Mouse (Mus musculus) lung, postnatal 25 days (tissue): ENCODE data around the gene Pcsk4.

Experiments
- DNase-seq: peaks from one replicate; pipeline ENCODE4 v3.0.0; 2022; ENCODE audit warnings: low spot score

The Pcsk4 gene

DNA sequence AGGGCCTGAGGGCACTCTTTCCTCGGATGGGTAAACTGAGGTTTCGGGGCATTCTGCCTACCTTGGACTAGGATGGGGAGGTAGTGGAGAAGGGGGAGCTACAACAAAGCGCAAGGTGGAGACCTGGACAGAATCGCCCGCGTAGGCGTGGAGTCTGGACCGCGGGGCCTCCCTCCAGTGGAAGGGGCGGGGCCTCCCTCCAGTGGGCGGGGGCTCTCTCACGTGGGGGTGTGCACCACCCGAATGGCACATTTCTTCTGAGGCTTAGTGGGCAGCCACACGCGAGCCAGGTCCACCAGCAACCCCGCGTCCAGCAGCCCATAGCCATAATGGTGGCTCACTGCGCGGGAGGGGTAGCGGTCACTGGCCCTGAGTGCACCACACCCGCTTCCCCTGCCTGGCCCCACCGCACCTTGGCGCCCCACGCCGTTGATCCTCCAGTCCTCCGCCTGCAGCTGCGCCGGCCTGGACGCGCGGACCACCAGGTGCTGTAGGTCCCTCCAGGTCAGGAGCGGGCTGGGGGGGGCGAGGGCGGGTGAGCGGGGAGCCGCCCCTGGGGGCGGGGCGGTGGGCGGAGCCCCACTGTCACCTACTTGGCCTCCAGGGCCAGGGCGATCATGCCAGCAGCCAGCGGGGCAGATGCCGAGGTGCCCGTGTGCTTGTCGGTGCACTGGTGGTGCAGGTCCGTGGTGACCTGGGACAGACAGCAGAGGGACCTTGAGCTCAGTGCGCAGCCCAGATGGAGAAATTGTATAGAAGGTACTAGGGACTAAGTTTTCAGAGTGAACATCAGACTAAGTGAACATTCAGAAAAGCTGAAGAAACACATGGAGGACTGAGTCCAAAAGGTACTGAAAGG is 5.8 kb downstream of the Pcsk4 start:
- peak; percentile 73 for DNase-seq

DNA sequence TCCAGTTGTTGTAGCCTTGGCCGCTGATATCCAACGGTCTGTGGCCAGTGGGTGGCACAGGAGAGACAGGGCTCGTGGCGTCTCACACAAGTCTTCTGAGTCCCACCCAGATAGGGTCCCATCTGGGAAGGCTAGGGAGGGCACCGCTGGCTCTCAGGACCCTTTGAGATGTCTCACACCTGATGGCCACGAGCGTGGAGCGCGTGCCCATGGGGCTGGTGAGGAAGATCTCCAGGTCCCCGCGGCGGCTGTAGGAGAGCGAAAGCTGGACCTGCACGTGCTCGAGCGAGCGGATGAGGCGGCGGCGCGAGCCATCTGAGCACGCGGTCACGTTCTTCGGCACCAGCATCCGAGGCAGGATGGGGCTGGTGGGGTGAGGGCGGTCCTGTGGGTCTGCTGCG is 6.5 kb downstream of the Pcsk4 start:
- DNase-seq = no peak

DNA sequence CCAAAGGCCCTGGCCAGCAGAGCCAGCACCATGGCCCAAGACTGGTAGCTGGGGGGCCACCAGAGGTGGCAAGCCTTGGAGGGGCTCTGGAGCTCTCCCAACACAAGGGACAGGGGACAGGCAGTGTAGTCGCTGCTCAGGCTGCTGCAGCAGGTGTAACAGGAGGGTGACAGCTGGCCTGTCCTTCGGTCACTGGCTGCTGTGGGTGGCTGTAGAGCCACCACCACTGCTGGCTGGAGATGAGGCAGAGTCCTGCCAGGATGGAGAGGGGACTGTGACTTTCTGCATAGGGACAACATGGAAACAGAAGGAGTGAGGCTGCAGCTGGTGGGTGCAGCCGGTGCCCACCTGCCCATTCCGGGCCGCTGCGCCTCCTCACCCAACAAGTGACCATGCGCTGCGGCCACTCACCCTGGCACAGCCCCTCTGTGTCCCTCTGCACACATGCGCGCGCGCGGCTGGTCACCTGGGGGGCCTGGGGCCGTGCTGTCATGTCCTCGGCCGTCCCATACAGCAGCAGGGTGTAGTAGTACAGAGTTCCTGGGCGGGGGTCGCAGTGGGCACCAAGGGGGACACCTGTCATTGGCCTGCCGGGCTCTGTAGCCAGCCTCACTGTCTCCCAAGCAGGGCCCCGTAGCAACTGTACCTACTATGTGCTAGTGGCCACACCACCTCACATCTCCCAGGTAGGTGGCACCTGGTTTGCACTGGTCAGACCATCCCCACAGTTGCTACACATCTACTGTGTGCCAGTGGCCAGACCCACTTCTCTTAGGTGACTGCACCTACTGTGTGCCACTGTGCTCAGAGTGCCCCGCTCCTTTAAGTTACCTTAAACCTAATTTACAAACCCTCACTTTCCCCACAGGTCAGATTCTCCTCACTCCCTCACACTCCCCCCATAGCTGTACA is 7.4 kb downstream of the Pcsk4 start:
- no peak for DNase-seq

DNA sequence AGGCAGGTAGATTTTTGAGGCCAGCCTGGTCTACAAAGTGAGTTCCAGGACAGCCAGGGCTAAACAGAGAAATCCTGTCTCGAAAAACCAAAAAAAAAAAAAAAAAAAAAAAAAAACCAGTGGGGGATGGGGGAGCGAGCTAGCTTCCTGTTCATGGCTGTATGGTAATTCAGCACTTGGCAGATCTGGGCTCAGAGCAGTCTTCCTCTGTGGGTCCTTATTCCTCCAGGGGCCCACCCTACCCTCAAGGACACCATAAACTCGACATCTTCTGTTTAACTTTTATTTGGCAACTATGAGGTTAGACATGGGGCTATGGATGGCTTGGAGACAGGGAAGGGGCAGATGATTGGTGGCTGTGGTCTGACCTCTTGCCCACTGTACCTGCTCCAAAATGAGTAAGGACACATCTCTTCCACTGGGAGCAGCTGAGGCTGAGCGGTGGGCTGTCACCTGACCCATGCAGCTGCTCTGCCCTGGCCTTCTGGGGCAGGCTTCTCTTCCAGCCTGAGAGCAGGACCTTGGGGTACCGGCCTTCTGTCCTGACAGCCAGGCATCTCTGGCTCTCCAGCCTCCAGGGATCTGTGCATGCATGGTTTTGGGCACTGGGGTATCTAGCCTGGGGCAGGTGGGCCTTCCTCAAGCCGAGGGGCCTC is 8.2 kb downstream of the Pcsk4 start:
- no peak for DNase-seq

DNA sequence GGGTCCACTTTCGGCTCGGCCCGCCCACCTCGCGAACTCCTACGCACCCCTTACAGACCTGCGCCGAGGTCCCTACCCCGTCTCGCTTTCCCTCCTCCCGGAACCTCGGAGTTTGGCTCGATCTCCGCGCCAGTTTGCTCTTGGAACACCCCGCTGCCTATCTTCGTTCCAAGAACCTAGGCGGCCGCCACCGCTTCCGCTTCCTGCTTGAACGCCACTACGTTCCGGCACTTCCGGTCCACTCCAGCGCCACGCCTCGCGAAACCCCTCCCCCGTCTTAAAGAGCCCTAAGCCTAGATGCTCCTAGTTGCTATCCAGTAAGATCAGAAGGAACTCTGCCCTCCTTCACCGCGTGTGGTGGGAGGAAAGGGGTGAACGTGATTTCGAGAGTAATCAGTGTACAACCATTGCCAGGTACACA is 8.9 kb downstream of the Pcsk4 start, which contains the start of gene 2310011J03Rik:
Gene 2310011J03Rik (minus strand): TSS at position 198 of the 421 bp plus-strand sequence.
- peak; percentile 96 for DNase-seq

DNA sequence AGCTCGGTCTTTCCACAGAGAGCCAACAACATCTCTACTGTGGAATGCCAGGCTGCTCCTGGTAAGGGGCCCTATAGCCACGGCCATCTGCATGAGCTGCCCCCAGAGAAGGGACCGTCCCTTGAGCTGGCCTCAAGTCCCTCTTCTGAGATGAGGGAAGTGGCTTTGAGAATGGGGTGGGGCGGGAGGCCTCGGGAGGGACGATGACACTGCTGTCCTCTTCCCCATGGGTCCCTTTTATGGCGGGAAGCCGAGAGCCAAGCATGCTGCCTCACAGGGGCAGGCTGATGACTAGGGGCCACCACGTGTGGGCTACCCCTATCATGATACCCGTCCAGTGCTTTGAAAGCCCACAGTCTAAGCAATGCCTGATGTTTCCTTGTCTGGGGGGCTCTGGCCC is 12.3 kb downstream of the Pcsk4 start:
- no peak for DNase-seq

DNA sequence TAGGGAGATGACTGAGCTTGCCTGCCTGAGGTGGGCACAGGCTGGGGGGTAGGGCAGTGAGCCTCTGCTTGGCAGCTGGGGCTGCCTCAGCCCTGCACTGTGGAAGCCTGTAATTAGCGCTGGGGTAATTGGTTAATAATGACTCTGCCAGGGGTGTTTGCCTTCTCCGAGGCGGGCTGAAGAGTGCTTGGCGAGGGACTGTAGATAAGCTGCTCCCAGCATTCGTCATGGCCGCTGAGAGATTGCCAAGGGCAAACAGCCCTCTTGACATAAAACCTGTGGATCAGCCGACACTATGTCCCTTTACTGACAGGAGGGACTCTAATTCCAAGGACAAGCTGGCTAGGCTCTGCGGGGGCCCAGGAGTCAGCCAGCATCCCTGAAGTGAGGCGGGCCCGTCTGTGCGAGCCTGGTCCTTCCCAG is 12.9 kb downstream of the Pcsk4 start:
- peak; percentile 28 for DNase-seq

DNA sequence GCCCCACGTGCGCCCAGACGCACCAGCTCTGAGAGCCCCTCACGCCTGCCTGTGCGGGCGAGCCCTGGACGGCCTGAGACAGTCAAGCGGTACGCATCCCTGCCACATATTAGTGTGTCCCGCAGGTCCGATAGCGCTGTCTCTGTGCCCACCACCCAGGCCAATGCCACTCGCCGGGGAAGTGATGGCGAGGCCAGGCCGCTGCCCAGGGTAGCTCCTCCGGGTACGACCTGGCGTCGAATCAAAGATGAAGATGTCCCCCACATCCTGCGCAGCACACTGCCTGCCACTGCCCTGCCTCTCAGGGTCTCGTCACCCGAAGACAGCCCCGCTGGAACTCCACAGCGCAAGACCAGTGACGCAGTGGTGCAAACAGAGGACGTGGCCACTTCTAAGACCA is 14.0 kb downstream of the Pcsk4 start:
- no peak for DNase-seq

DNA sequence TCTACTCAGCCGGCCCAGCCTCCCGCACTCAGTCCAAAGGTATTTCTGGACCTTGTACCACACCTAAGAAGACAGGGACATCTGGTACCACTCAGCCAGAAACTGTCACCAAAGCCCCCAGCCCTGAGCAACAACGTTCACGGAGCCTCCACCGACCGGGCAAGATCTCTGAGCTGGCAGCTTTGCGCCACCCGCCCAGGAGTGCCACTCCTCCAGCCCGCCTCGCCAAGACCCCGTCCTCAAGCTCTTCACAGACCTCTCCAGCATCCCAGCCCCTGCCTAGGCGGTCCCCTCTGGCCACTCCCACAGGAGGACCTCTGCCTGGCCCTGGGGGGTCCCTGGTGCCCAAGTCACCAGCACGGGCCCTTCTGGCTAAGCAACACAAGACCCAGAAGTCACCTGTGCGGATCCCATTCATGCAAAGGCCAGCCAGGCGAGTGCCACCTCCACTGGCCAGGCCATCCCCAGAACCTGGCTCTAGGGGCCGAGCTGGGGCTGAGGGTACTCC is 14.8 kb downstream of the Pcsk4 start:
- DNase-seq = no peak

DNA sequence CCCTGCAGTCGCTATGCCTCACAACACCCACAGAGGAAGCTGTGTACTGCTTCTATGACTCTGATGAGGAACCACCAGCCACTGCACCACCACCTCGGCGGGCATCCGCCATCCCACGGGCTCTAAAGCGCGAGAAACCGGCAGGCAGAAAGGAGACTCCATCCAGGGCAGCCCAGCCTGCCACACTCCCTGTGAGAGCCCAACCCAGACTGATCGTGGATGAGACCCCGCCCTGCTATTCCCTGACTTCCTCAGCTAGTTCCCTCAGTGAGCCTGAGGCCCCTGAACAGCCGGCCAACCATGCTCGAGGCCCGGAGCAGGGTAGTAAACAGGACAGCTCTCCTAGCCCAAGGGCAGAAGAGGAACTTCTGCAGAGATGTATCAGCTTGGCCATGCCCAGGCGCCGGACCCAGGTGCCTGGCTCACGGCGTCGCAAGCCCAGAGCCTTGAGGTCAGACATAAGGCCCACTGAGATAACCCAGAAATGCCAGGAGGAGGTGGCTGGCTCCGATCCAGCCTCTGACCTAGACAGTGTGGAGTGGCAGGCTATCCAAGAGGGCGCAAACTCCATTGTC is 15.6 kb downstream of the Pcsk4 start:
- no peak for DNase-seq

DNA sequence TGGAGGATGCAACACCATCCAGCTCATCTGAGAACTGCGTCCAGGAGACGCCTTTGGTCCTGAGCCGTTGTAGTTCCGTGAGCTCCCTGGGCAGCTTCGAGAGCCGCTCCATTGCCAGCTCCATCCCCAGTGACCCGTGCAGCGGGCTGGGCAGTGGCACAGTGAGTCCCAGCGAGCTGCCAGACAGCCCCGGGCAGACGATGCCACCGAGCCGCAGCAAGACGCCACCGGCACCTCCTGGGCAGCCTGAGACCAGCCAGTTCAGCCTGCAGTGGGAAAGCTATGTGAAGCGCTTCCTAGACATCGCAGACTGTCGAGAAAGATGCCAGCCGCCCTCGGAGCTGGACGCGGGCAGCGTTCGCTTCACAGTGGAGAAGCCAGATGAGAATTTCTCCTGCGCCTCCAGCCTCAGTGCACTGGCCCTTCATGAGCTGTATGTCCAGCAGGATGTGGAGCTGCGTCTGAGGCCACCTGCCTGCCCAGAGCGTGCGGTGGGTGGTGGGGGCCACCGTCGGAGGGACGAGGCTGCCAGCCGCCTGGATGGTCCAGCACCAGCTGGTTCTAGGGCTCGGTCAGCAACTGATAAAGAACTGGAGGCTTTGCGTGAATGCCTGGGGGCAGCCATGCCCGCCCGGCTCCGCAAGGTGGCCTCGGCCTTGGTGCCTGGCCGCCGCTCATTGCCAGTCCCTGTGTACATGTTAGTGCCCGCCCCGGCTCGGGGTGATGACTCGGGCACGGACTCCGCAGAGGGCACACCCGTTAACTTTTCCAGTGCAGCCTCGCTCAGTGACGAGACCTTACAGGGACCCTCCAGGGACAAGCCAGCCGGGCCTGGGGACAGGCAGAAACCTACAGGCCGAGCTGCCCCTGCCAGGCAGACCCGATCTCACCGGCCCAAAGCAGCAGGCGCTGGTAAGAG is 16.5 kb downstream of the Pcsk4 start:
- DNase-seq = no peak

DNA sequence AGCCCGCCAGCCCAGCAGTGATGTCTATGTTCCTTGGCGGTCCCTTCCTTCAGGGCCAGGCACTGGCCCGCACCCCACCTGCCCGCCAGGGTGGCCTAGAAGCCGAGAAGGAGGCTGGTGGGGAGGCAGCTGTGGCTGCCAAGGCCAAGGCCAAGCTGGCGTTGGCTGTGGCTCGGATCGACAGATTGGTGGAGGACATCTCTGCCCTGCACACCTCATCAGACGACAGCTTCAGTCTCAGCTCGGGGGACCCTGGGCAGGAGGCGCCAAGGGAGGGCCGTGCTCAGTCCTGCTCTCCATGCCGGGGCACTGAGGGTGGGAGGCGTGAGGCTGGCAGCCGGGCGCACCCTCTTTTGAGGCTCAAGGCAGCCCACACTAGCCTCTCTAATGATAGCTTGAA is 17.7 kb downstream of the Pcsk4 start:
- no peak for DNase-seq

DNA sequence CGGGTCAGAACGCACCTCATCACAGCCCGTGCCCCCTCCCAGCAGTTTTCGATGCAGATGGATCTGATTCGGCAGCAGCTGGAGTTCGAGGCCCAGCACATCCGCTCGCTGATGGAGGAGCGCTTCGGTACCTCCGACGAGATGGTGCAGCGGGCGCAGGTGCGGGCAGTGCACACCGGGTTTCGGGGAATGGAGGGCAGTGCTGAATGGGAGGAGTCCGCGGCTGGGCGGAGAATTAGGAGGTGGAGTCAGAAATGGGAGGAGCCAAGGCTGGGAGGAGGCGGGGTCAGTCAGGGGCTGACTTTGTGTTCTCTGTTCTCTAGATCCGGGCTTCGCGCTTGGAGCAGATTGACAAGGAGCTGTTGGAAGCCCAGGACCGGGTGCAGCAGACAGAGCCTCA is 24.4 kb downstream of the Pcsk4 start:
- peak; percentile 23 for DNase-seq

DNA sequence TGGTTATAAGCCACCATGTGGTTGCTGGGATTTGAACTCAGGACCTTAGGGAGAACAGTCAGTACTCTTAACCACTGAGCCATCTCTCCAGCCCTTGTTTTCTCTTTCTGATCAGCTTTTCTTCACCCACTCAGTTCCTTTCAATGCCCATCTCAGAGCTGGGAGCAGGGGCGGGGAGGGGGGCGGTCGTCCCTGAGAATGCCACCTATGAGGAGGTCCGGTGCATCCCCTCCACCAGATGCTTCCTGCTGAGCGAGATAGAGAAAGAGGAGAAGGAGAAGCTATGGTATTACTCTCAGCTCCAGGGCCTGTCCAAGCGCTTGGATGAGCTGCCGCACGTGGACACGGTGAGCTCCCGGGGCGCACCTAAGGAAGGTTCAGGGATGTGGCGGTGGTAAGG is 24.8 kb downstream of the Pcsk4 start:
- no peak for DNase-seq

DNA sequence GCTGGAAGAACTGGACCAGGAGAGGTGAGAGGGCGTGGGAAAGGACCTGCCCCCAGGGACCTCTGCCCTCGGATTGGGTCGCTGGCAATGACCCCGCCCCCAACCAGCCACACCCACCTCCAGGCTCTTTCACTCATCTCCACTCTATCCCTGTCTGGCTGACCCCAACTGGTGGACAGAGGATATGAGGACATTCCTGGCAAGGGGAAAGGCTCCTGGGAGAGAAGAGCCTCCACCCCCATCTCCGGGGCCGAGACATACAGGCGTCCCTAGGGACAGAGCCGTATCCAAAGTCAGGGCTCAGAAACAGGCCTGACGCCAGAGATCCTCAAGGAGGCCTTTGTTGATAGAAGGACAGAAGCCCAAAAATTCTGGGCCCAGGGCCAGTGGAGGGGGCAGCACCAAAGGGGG is 26.8 kb downstream of the Pcsk4 start:
- DNase-seq = peak; percentile 83

DNA sequence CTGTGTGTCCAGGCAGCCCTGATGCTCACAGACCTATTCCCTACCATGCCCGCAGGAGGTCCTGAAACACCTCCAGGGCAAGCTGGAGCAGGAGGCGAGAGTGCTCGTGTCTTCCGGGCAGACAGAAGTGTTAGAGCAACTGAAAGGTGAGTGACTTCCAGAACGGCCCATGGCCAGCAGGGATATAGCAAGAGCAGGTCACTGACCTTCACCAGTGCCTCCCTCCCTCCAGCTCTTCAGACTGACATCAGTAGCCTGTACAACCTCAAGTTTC is 27.3 kb downstream of the Pcsk4 start:
- DNase-seq = no peak

DNA sequence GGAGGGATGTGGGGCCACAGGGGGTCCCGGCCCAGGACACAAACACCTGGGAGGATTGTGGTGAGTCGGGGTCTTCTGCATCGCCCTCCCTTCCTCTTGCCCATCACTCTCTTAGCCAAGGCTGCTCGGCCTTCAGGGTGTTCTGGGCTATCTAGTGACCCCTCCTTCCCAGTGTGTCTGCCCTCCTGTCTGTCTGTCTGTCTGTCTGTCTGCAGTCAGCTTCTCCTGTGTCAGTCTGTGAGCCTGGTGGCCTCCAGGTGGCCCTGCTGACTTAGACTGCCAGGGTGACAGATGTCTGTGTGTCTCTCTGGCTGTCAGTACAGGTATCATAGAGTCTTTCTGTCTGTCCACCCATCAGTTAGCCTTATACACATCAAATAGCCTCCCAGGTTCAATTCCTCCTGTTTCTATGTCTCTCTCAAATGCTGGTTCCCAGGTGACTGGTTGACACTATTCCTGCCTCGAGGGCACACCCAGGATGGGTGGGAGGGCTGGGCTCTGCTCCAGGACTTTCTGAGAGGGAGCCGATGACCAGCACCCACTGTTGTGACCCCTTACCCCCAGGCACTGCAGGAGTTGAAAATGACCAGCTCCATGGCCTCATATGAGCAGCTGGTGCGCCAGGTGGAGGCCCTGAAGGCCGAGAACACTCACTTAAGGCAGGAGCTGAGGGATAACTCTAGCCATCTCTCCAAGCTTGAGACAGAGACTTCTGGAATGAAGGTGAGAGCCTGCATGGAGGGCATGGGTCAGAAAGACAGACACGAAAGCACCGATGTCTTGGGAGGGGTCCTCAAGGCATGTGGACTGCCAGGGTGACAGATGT is 27.8 kb downstream of the Pcsk4 start:
- no peak for DNase-seq

DNA sequence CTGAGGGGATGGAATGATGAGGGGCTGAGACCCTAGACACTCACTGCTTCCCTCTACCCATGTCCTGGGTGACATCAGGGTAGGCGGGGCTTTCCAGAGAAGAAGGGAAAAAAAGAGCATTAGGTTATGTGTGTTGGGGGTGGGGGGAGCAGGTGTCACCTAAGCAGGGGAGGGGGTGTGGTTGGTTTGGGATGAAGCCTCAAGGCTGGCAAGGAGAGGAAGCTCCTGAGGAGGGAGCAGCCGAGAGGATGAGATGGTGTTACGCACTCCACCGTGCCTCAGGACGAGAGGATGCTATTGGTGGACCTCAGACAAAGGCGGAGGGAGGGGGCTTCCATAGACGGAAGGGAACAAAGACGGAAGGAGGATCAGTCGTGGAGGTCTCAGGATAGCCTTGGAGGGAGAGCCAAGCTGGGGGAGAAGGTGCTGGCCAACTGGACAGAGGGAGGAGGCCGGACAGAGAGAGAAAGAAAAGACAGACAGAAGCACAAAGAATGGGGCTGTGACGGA is 28.6 kb downstream of the Pcsk4 start:
- DNase-seq = no peak

DNA sequence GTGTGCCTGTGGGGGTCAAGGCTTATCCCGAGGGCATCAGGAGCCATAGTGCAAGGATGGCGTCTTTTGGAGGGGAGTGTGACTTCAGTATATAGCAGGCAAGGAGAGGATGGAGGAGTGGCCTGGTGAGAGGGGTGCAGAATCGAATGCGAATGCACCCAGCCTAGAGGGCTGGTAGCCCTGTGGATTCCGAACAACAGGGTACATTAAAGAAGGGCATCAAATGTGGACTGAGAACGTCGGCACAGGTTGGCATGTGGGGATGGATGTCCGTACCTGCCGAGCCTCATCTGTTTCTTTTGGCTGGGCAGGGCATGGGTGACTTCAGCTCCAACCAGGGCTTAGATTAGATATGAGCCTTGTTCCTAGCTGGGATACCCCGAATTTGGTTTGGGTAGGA is 29.5 kb downstream of the Pcsk4 start:
- no peak for DNase-seq

DNA sequence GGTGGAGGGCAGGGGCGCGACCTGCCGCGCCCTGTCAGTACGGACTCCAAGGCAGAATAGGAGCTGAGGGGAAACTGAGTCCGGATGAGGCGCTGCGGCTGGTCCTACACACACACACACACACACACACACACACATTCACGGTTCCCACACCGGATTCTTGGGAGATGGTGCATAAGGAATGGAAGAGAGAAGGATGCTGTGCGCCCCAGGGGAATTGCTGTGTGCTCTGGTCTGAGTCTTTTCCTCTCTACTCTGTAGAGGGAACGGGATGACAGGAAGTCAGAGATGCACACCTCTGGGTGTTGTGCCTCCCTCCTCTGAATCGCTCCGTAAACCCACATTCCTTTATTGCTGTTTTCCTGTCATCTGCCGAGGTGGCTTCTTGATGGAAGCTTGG is 30.0 kb downstream of the Pcsk4 start:
- no peak for DNase-seq
